19 mouse cellular contexts compared by ENCODE assay signal in the genomic region with DNA sequence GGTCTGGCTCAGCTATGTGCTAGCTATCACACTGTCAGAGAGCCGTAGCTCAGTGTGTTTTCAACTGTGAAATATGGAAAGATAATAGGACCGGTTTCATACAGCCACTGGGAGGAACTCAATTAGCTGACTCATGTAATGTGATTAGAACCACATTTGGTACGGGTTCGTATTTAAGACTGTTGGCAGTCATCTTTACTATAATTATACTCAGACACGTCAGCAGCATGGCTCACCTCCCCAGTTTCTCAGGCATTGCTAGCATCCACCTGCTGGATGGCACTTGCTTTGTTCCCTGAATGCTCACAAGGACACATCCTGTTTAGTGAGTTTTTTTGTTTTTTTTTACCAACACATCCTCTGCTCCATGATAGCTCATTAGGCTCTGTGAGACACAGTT. TPM values are rescaled to one million over a fixed set of nuclear protein-coding genes. Genes with fewer than 3 reads are reported as not detected.
DNase-seq lines count a peak whose midpoint lies in the region; ATAC-seq lines count a peak whose summit lies in the region.
"Had no signal": no experiment of that assay in that cellular context is flagged by ENCODE, and none has a peak within 500 bp of the region (broad histone marks: within the 10 kb centered on the region; RNA-seq: fewer than 3 reads in every experiment).

No protein-coding gene starts in this region.

- H3K9me3 ChIP-seq in hindbrain, embryonic 14.5 days (ENCODE audit: control insufficient read depth, low read length), result no peaks in the 10 kb centered on the region
- no peaks in the 10 kb centered on the region for H3K9me3 ChIP-seq in hindbrain, embryonic 11.5 days (ENCODE audit: control insufficient read depth, low read length)
- H3K9me3 ChIP-seq: heart, embryonic 15.5 days; hindbrain, embryonic 13.5 days; liver, embryonic 13.5 days; midbrain, embryonic 12.5 days had no signal

- H3K4me1 ChIP-seq in hindbrain, embryonic 14.5 days (replicated peaks; ENCODE audit: control insufficient read depth, insufficient read depth, low read length), result peaks cover 11% of the 10 kb centered on the region
- H3K4me1 ChIP-seq in hindbrain, embryonic 11.5 days (replicated peaks; ENCODE audit: control insufficient read depth, insufficient read depth, low read length), result no peaks in the 10 kb centered on the region
- H3K4me1 ChIP-seq: liver, embryonic 13.5 days had no signal

- H3K27ac ChIP-seq in hindbrain, embryonic 14.5 days, result 0 out of 2 replicates have a peak overlapping the region, but pooled peaks have one; percentile 36
- H3K27ac ChIP-seq in hindbrain, embryonic 11.5 days (ENCODE audit: low read depth, low read length), result no peak overlapping the region
- H3K27ac ChIP-seq: heart, adult 2 months; heart, embryonic 15.5 days; hindbrain, embryonic 13.5 days; liver, embryonic 13.5 days; midbrain, embryonic 12.5 days; stomach, postnatal 0 days had no signal

- no peak overlapping the region for H3K4me2 ChIP-seq in hindbrain, embryonic 14.5 days (replicated peaks)
- H3K4me2 ChIP-seq in hindbrain, embryonic 11.5 days (replicated peaks; ENCODE audit: low read depth, low read length), result no peak overlapping the region
- H3K4me2 ChIP-seq: heart, embryonic 15.5 days; hindbrain, embryonic 13.5 days; liver, embryonic 13.5 days; midbrain, embryonic 12.5 days had no signal

- no peak overlapping the region for H3K4me3 ChIP-seq in hindbrain, embryonic 14.5 days (replicated peaks; ENCODE audit: low read length)
- H3K4me3 ChIP-seq in hindbrain, embryonic 11.5 days (ENCODE audit: low read depth, low read length), result no peak overlapping the region
- H3K4me3 ChIP-seq: heart, adult 2 months; heart, embryonic 15.5 days; hindbrain, embryonic 13.5 days; liver, embryonic 13.5 days; midbrain, embryonic 12.5 days had no signal

- 52% methylated on average over 5 of the region's 5 CpGs for WGBS in hindbrain, embryonic 14.5 days
- whole genome bisulfite sequencing in hindbrain, embryonic 11.5 days, result 81% methylated on average over 5 of the region's 5 CpGs

- H3K9ac ChIP-seq in hindbrain, embryonic 14.5 days, result no peak overlapping the region
- no peak overlapping the region for H3K9ac ChIP-seq in hindbrain, embryonic 11.5 days (ENCODE audit: low read depth, low read length)
- H3K9ac ChIP-seq: heart, embryonic 15.5 days; hindbrain, embryonic 13.5 days; liver, embryonic 13.5 days; midbrain, embryonic 12.5 days had no signal

- no peaks in the 10 kb centered on the region for H3K27me3 ChIP-seq in hindbrain, embryonic 14.5 days (ENCODE audit: control insufficient read depth, insufficient read depth, low read length)
- no peaks in the 10 kb centered on the region for H3K27me3 ChIP-seq in hindbrain, embryonic 11.5 days (ENCODE audit: control insufficient read depth, insufficient read depth, low read length)
- H3K27me3 ChIP-seq: heart, embryonic 15.5 days; hindbrain, embryonic 13.5 days; liver, embryonic 13.5 days; midbrain, embryonic 12.5 days had no signal

- H3K36me3 ChIP-seq in hindbrain, embryonic 14.5 days (replicated peaks; ENCODE audit: control insufficient read depth, insufficient read depth), result no peaks in the 10 kb centered on the region
- no peaks in the 10 kb centered on the region for H3K36me3 ChIP-seq in hindbrain, embryonic 11.5 days (ENCODE audit: control insufficient read depth, insufficient read depth, low read length)
- H3K36me3 ChIP-seq: heart, embryonic 15.5 days; hindbrain, embryonic 13.5 days; liver, embryonic 13.5 days; midbrain, embryonic 12.5 days had no signal

- DNase-seq in hindbrain, embryonic 14.5 days (ENCODE audit: low spot score), result no peak
- no peak for DNase-seq in hindbrain, embryonic 11.5 days (ENCODE audit: low spot score)
- DNase-seq in right cerebral cortex, adult 18-20 months, result peak; percentile 34
- no peak for DNase-seq in right cerebral cortex, postnatal 4 days
- peak; percentile 82 for DNase-seq in brain, adult 2 months (ENCODE audit: low read depth, low spot score)
- no peak for DNase-seq in thymus, postnatal 10 days (ENCODE audit: low spot score in 2 of 2)
- no peak for DNase-seq in urinary bladder, adult 18-20 months (ENCODE audit: low spot score in 2 of 2)
- DNase-seq: B cell, adult 2 months; cerebellum, adult 11 months; cerebellum, postnatal 36 days; gastrocnemius, postnatal 10 days; heart, adult 2 months; liver, embryonic 13.5 days; thymus, postnatal 25 days had no signal

- 0 out of 2 replicates have a peak, but pooled peaks have one; percentile 24 for ATAC-seq in hindbrain, embryonic 14.5 days (ENCODE audit: low FRiP score)
- no peak for ATAC-seq in hindbrain, embryonic 11.5 days (ENCODE audit: low FRiP score)
- ATAC-seq: intestine, postnatal 0 days had no signal

RNA-seq across cellular contexts. Expression of a gene that starts 52.5 kb away (rescaled TPM):
- polyA plus RNA-seq in hindbrain, embryonic 14.5 days (2014; fragmentation: Nextera tagmentation; extraction: Ambion mirVana), result 0.21 and 0.33 TPM in 2 replicates
- polyA plus RNA-seq in hindbrain, embryonic 11.5 days (2014; fragmentation: Nextera tagmentation; extraction: Ambion mirVana), result 0.96 and 1.3 TPM in 2 replicates

Comparison
In these comparisons a context has a peak if more than half of its experiments do, and no peak if none do; other contexts are left out.
1. DNase-seq: peak in right cerebral cortex, adult 18-20 months (single experiment) and brain, adult 2 months (single experiment); none in hindbrain, embryonic 14.5 days (single experiment), hindbrain, embryonic 11.5 days (single experiment), right cerebral cortex, postnatal 4 days (single experiment), thymus, postnatal 10 days (0 of 2) and urinary bladder, adult 18-20 months (0 of 2).